15 mouse cellular contexts compared by ENCODE assay signal in the genomic region with DNA sequence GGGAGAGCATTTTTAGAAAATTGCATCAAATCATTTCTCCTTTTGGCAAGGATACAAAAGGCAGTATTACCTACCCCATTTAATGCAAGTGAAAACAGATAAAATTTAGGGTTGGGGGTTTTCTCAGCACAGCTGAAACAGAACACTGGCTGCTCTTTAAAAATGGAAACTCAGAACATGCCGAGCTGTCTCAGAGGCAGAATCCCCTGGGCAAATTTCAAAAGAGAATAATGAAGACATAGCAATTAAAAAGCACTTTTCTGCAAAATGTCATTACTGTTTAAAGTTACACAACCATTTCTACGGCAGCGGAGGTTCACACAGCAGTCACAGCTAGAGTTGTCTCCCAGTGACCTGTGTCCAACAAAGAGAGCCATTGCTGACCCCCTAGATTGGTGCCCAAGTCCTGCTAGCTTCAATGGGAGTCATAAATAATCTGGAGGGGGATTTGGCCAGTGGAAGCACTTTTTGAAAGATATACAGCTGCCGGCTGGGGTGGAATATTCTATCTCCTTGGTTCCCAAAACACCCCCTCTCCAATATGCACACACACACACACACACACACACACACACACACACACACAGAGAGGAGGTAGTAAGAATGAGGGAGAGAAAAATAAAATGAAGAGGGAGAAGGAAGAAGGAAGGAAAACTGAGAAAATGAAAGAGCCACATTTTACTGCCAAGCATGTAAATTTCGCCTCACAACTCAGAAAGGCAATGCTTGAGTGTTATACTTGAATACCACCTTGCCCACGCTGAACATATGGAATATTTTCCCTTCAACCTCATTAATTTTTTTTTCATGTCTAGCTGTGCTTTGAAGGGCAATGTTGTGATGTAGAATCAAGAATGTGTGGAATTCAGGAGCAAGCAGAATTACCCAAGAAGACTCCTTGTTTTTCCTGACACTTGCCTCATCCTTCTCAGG.
A peak's percentile ranks its signal among the peaks of the same experiment; 100 is the strongest.
DNase-seq lines count a peak whose midpoint lies in the region; ATAC-seq lines count a peak whose summit lies in the region.
"Had no signal": no experiment of that assay in that cellular context is flagged by ENCODE, and none has a peak within 500 bp of the region (broad histone marks: within the 10 kb centered on the region; RNA-seq: fewer than 3 reads in every experiment).

No protein-coding gene starts in this region.

- no peak overlapping the region for H3K9ac ChIP-seq in forebrain, embryonic 16.5 days (replicated peaks; ENCODE audit: low read depth, low read length)
- H3K9ac ChIP-seq in forebrain, embryonic 13.5 days, result no peak overlapping the region
- no peak overlapping the region for H3K9ac ChIP-seq in neural tube, embryonic 11.5 days (ENCODE audit: low read length)
- H3K9ac ChIP-seq in neural tube, embryonic 15.5 days (replicated peaks), result no peak overlapping the region

- H3K4me3 ChIP-seq in forebrain, embryonic 16.5 days (replicated peaks; ENCODE audit: low read length), result no peak overlapping the region
- H3K4me3 ChIP-seq in forebrain, embryonic 13.5 days, result no peak overlapping the region
- no peak overlapping the region for H3K4me3 ChIP-seq in neural tube, embryonic 11.5 days (ENCODE audit: low read depth, low read length)
- no peak overlapping the region for H3K4me3 ChIP-seq in neural tube, embryonic 15.5 days (replicated peaks)
- H3K4me3 ChIP-seq: gastrocnemius, adult 2 months; heart, adult 2 months had no signal

- peak; percentile 7 to 28 for DNase-seq in layer of hippocampus, postnatal 36 days
- DNase-seq in layer of hippocampus, adult 9-10 months (ENCODE audit: low spot score), result no peak
- no peak for DNase-seq in neural tube, embryonic 11.5 days (ENCODE audit: low spot score)
- DNase-seq in neural tube, embryonic 10.5 days (ENCODE audit: extremely low spot score, low spot score), result no peak
- no peak for DNase-seq in testis, postnatal 10 days (ENCODE audit: low spot score)
- DNase-seq: cerebellum, adult 18-20 months; embryo, embryonic 11 days; gastrocnemius, adult 2 months; heart, adult 2 months; kidney, postnatal 10 days had no signal

- 0 out of 2 replicates have a peak overlapping the region, but pooled peaks have one; percentile 37 for H3K27ac ChIP-seq in forebrain, embryonic 16.5 days (ENCODE audit: low read length)
- H3K27ac ChIP-seq in forebrain, embryonic 13.5 days, result no peak overlapping the region
- H3K27ac ChIP-seq in neural tube, embryonic 11.5 days (ENCODE audit: low read depth, low read length), result no peak overlapping the region
- no peak overlapping the region; the same call in 1 of the 2 replicates for H3K27ac ChIP-seq in neural tube, embryonic 15.5 days (replicated peaks)
- H3K27ac ChIP-seq: gastrocnemius, adult 2 months; heart, adult 2 months; stomach, postnatal 0 days had no signal

- H3K36me3 ChIP-seq in forebrain, embryonic 16.5 days (ENCODE audit: control insufficient read depth, insufficient read depth), result no peaks in the 10 kb centered on the region
- no peaks in the 10 kb centered on the region for H3K36me3 ChIP-seq in forebrain, embryonic 13.5 days (ENCODE audit: poor library complexity, severe bottlenecking)
- no peaks in the 10 kb centered on the region for H3K36me3 ChIP-seq in neural tube, embryonic 11.5 days (ENCODE audit: control insufficient read depth, insufficient read depth, low read length)
- H3K36me3 ChIP-seq in neural tube, embryonic 15.5 days, result 0 out of 2 replicates have a peak, but pooled peaks cover 3% of the 10 kb centered on the region

- ATAC-seq in forebrain, embryonic 16.5 days, result peak; percentile 28; the same call in 1 of the 2 replicates
- ATAC-seq in forebrain, embryonic 13.5 days, result no peak
- peak; percentile 27; the same call in 1 of the 2 replicates for ATAC-seq in neural tube, embryonic 11.5 days (ENCODE audit: insufficient read depth, low FRiP score, low TSS enrichment)
- peak; percentile 76; the same call in 1 of the 2 replicates for ATAC-seq in neural tube, embryonic 15.5 days (ENCODE audit: low FRiP score)
- ATAC-seq: intestine, postnatal 0 days had no signal

- no peaks in the 10 kb centered on the region for H3K27me3 ChIP-seq in forebrain, embryonic 16.5 days (replicated peaks; ENCODE audit: control insufficient read depth, insufficient read depth, low read length)
- H3K27me3 ChIP-seq in forebrain, embryonic 13.5 days, result no peaks in the 10 kb centered on the region
- H3K27me3 ChIP-seq in neural tube, embryonic 11.5 days (ENCODE audit: control insufficient read depth, insufficient read depth, low read length), result no peaks in the 10 kb centered on the region
- H3K27me3 ChIP-seq in neural tube, embryonic 15.5 days (replicated peaks), result no peaks in the 10 kb centered on the region

- no peaks in the 10 kb centered on the region for H3K9me3 ChIP-seq in forebrain, embryonic 16.5 days (ENCODE audit: control insufficient read depth, low read length)
- H3K9me3 ChIP-seq in forebrain, embryonic 13.5 days (replicated peaks), result no peaks in the 10 kb centered on the region
- no peaks in the 10 kb centered on the region for H3K9me3 ChIP-seq in neural tube, embryonic 11.5 days (ENCODE audit: control insufficient read depth, low read length)
- H3K9me3 ChIP-seq in neural tube, embryonic 15.5 days (replicated peaks), result no peaks in the 10 kb centered on the region

- no peaks in the 10 kb centered on the region for H3K4me1 ChIP-seq in forebrain, embryonic 16.5 days (replicated peaks; ENCODE audit: control insufficient read depth, insufficient read depth, low read length)
- H3K4me1 ChIP-seq in forebrain, embryonic 13.5 days, result no peaks in the 10 kb centered on the region
- H3K4me1 ChIP-seq in neural tube, embryonic 11.5 days (ENCODE audit: control insufficient read depth, insufficient read depth, low read length), result no peaks in the 10 kb centered on the region
- H3K4me1 ChIP-seq in neural tube, embryonic 15.5 days, result peaks cover 12% of the 10 kb centered on the region

- H3K4me2 ChIP-seq in forebrain, embryonic 16.5 days (ENCODE audit: low read length), result no peak overlapping the region
- no peak overlapping the region for H3K4me2 ChIP-seq in forebrain, embryonic 13.5 days
- H3K4me2 ChIP-seq in neural tube, embryonic 11.5 days (ENCODE audit: low read depth), result no peak overlapping the region
- H3K4me2 ChIP-seq in neural tube, embryonic 15.5 days, result no peak overlapping the region

- WGBS in forebrain, embryonic 16.5 days, result 74% methylated on average over 6 of the region's 6 CpGs
- 83% methylated on average over 6 of the region's 6 CpGs for WGBS in forebrain, embryonic 13.5 days
- WGBS in neural tube, embryonic 11.5 days, result 46% methylated on average over 6 of the region's 6 CpGs
- WGBS in neural tube, embryonic 15.5 days, result 30% methylated on average over 6 of the region's 6 CpGs

Comparison
In these comparisons a context has a peak if more than half of its experiments do, and no peak if none do; other contexts are left out.
1. DNase-seq: peak in layer of hippocampus, postnatal 36 days (2 of 2); none in layer of hippocampus, adult 9-10 months (single experiment), neural tube, embryonic 11.5 days (single experiment), neural tube, embryonic 10.5 days (single experiment) and testis, postnatal 10 days (single experiment).